Mouse (Mus musculus): Measurements from ENCODE around the gene Ppp1r18. TPM values are rescaled to one million over a fixed set of nuclear protein-coding genes. Genes with fewer than 3 reads are reported as not detected.

The Ppp1r18 gene
- total and polyA plus RNA-seq, 2 experiments from 2014 or later, result 10.0 to 35.0 TPM

GRCm38 (mm10) chr17:35918276-35919059 is 53.1 kb downstream of the Ppp1r18 start:
- H3K36me3 ChIP-seq (replicated peaks; ENCODE audit: control insufficient read depth, insufficient read depth, low read length), result peaks cover 23% of the 10 kb centered on the region
- DNase-seq (ENCODE audit: low spot score) (peak; percentile 76), ATAC-seq (ENCODE audit: insufficient read depth, low read depth) (no peak)
- H3K9ac ChIP-seq (replicated peaks; ENCODE audit: low read depth, low read length), result peak overlapping the region; percentile 99
- WGBS, result under 1% methylated on average over 11 of the region's 11 CpGs
- no peaks in the 10 kb centered on the region for H3K9me3 ChIP-seq (replicated peaks; ENCODE audit: control insufficient read depth, low read length)
- peak overlapping the region; percentile 89 for H3K4me2 ChIP-seq (ENCODE audit: low read depth, low read length)
- peaks cover 18% of the 10 kb centered on the region; the same call in 1 of the 2 replicates for H3K4me1 ChIP-seq (ENCODE audit: control insufficient read depth, insufficient read depth)
- TF ChIP-seq CTCF (IDR thresholded peaks at IDR 0.05; ENCODE audit: low read depth), result no peak
- peak; percentile 51; the same call in 1 of the 2 replicates for TF ChIP-seq EP300 (IDR thresholded peaks at IDR 0.05; ENCODE audit: low read depth)
- H3K27me3 ChIP-seq (ENCODE audit: control insufficient read depth, insufficient read depth, low read length), result no peaks in the 10 kb centered on the region
- peak overlapping the region; percentile 91 for H3K4me3 ChIP-seq (ENCODE audit: low read depth, low read length)
- peak overlapping the region; percentile 99 for H3K27ac ChIP-seq (ENCODE audit: low read depth)

GRCm38 (mm10) chr17:35919060-35919715 is 53.8 kb downstream of the Ppp1r18 start:
- H3K27me3 ChIP-seq (ENCODE audit: control insufficient read depth, insufficient read depth, low read length), result no peaks in the 10 kb centered on the region
- peaks cover 18% of the 10 kb centered on the region; the same call in 1 of the 2 replicates for H3K4me1 ChIP-seq (ENCODE audit: control insufficient read depth, insufficient read depth)
- peak overlapping the region; percentile 99 for H3K27ac ChIP-seq (ENCODE audit: low read depth)
- peak; percentile 99 for DNase-seq (ENCODE audit: low spot score)
- peaks cover 26% of the 10 kb centered on the region for H3K36me3 ChIP-seq (replicated peaks; ENCODE audit: control insufficient read depth, insufficient read depth, low read length)
- TF ChIP-seq EP300 (IDR thresholded peaks at IDR 0.05; ENCODE audit: low read depth) (no peak), CTCF (IDR thresholded peaks at IDR 0.05; ENCODE audit: low read depth) (no peak)
- H3K4me3 ChIP-seq (ENCODE audit: low read depth, low read length), result peak overlapping the region; percentile 91
- peak; percentile 31 for ATAC-seq (ENCODE audit: insufficient read depth, low read depth)
- no peaks in the 10 kb centered on the region for H3K9me3 ChIP-seq (replicated peaks; ENCODE audit: control insufficient read depth, low read length)
- 8% methylated on average over 7 of the region's 7 CpGs for WGBS
- peak overlapping the region; percentile 89 for H3K4me2 ChIP-seq (ENCODE audit: low read depth, low read length)
- H3K9ac ChIP-seq (replicated peaks; ENCODE audit: low read depth, low read length), result peak overlapping the region; percentile 99

- no peaks in the 10 kb centered on the region for H3K27me3 ChIP-seq (ENCODE audit: control insufficient read depth, insufficient read depth, low read length)
- WGBS, result 30% methylated on average over 6 of the region's 6 CpGs
- ATAC-seq (ENCODE audit: insufficient read depth, low read depth), result no peak
Observed at GRCm38 (mm10) chr17:35919864-35920301, 54.5 kb downstream of the Ppp1r18 start.

GRCm38 (mm10) chr17:35920384-35920783 is 55.0 kb downstream of the Ppp1r18 start:
- no peak overlapping the region for H3K9ac ChIP-seq (replicated peaks; ENCODE audit: low read depth, low read length)
- H3K27ac ChIP-seq (ENCODE audit: low read depth), result peak overlapping the region; percentile 99

More at GRCm38 (mm10) chr17:35919864-35920301, 54.5 kb downstream of the Ppp1r18 start:
- peak overlapping the region; percentile 2; the same call in 1 of the 2 replicates for H3K9ac ChIP-seq (replicated peaks; ENCODE audit: low read depth, low read length)
- DNase-seq (ENCODE audit: low spot score), result no peak
- peak overlapping the region; percentile 99 for H3K27ac ChIP-seq (ENCODE audit: low read depth)
- H3K4me3 ChIP-seq (ENCODE audit: low read depth, low read length), result peak overlapping the region; percentile 91
- peaks cover 28% of the 10 kb centered on the region for H3K36me3 ChIP-seq (replicated peaks; ENCODE audit: control insufficient read depth, insufficient read depth, low read length)
- TF ChIP-seq CTCF (IDR thresholded peaks at IDR 0.05; ENCODE audit: low read depth) (no peak), EP300 (IDR thresholded peaks at IDR 0.05; ENCODE audit: low read depth) (no peak)
- no peaks in the 10 kb centered on the region for H3K9me3 ChIP-seq (replicated peaks; ENCODE audit: control insufficient read depth, low read length)
- peaks cover 18% of the 10 kb centered on the region; the same call in 1 of the 2 replicates for H3K4me1 ChIP-seq (ENCODE audit: control insufficient read depth, insufficient read depth)
- H3K4me2 ChIP-seq (ENCODE audit: low read depth, low read length), result peak overlapping the region; percentile 89; the same call in 1 of the 2 replicates

GRCm38 (mm10) chr17:35920862-35921562 is 55.6 kb downstream of the Ppp1r18 start:
- Histone ChIP-seq H3K27ac (ENCODE audit: low read depth) (no peak overlapping the region; the same call in 1 of the 2 replicates), H3K27me3 (ENCODE audit: control insufficient read depth, insufficient read depth, low read length) (no peaks in the 10 kb centered on the region), H3K4me2 (ENCODE audit: low read depth, low read length) (no peak overlapping the region), H3K4me3 (ENCODE audit: low read depth, low read length) (no peak overlapping the region), H3K36me3 (replicated peaks; ENCODE audit: control insufficient read depth, insufficient read depth, low read length) (peaks cover 39% of the 10 kb centered on the region), H3K9ac (replicated peaks; ENCODE audit: low read depth, low read length) (no peak overlapping the region), H3K9me3 (replicated peaks; ENCODE audit: control insufficient read depth, low read length) (no peaks in the 10 kb centered on the region), H3K4me1 (ENCODE audit: control insufficient read depth, insufficient read depth) (peaks cover 12% of the 10 kb centered on the region; the same call in 1 of the 2 replicates)
- TF ChIP-seq CTCF (IDR thresholded peaks at IDR 0.05; ENCODE audit: low read depth) (peak; percentile 62), EP300 (IDR thresholded peaks at IDR 0.05; ENCODE audit: low read depth) (no peak)
- 71% methylated on average over 5 of the region's 5 CpGs for WGBS
- no peak for ATAC-seq (ENCODE audit: insufficient read depth, low read depth)
- DNase-seq (ENCODE audit: low spot score), result peak; percentile 72

More at GRCm38 (mm10) chr17:35920384-35920783, 55.0 kb downstream of the Ppp1r18 start:
- no peaks in the 10 kb centered on the region for H3K9me3 ChIP-seq (replicated peaks; ENCODE audit: control insufficient read depth, low read length)
- H3K4me1 ChIP-seq (ENCODE audit: control insufficient read depth, insufficient read depth), result peaks cover 15% of the 10 kb centered on the region; the same call in 1 of the 2 replicates
- H3K4me2 ChIP-seq (ENCODE audit: low read depth, low read length), result no peak overlapping the region
- WGBS, result 74% methylated on average over 1 of the region's 1 CpGs
- H3K4me3 ChIP-seq (ENCODE audit: low read depth, low read length), result no peak overlapping the region
- H3K36me3 ChIP-seq (replicated peaks; ENCODE audit: control insufficient read depth, insufficient read depth, low read length), result peaks cover 33% of the 10 kb centered on the region
- DNase-seq (ENCODE audit: low spot score), result no peak
- TF ChIP-seq CTCF (IDR thresholded peaks at IDR 0.05; ENCODE audit: low read depth) (no peak), EP300 (IDR thresholded peaks at IDR 0.05; ENCODE audit: low read depth) (no peak)
- no peaks in the 10 kb centered on the region for H3K27me3 ChIP-seq (ENCODE audit: control insufficient read depth, insufficient read depth, low read length)
- no peak for ATAC-seq (ENCODE audit: insufficient read depth, low read depth)
